Mouse (Mus musculus) MEL (cell line): ENCODE results near the gene Sec24a. TPM values are rescaled to one million over a fixed set of nuclear protein-coding genes. Genes with fewer than 3 reads are reported as not detected.

Experiments used
- DNase-seq: peaks from one replicate; pipeline ENCODE4 v3.0.0; 2011; ENCODE audit warnings: low read depth, low spot score
- H3K27ac ChIP-seq: 2 replicates; pipeline ENCODE4 v1.5.1; 2012; ENCODE audit warnings: low read depth, mild to moderate bottlenecking, control low read depth, low read length, moderate library complexity; ENCODE audit not compliant: control insufficient read depth
- H3K27me3 ChIP-seq, 2 experiments: fragments of 150-350 bp in 1 of 2; sonication (generic) in 1 of 2; 2 replicates each; pipeline ENCODE4 v1.6.1; 2012; ENCODE audit warnings: low read length in 2 of 2, mild to moderate bottlenecking in 2 of 2, improper control_type of control experiment in 1 of 2, moderate library complexity in 1 of 2; ENCODE audit not compliant: insufficient read depth in 2 of 2, control insufficient read depth in 1 of 2
- H3K36me3 ChIP-seq, 2 experiments: 2 replicates each; pipeline ENCODE4 v1.6.1; 2012 to 2014; ENCODE audit warnings: low read length in 2 of 2, improper control_type of control experiment in 1 of 2, inconsistent platforms in 1 of 2, mild to moderate bottlenecking in 1 of 2; ENCODE audit not compliant: insufficient read depth in 2 of 2, control insufficient read depth in 1 of 2
- H3K4me1 ChIP-seq, 2 experiments: fragments of 150-350 bp in 1 of 2; sonication (generic) in 1 of 2; 2 replicates each; pipeline ENCODE4 v1.6.1; 2012; ENCODE audit warnings: low read length in 2 of 2, improper control_type of control experiment in 1 of 2, mild to moderate bottlenecking in 1 of 2; ENCODE audit not compliant: insufficient read depth in 2 of 2, control insufficient read depth in 1 of 2
- H3K4me3 ChIP-seq, 2 experiments: fragments of 150-350 bp in 1 of 2; sonication (generic) in 1 of 2; 2 replicates each; pipeline ENCODE4 v1.5.1; 2012; ENCODE audit warnings: low read depth in 2 of 2, low read length in 2 of 2, mild to moderate bottlenecking in 2 of 2, moderate library complexity in 2 of 2, control low read depth in 1 of 2, improper control_type of control experiment in 1 of 2; ENCODE audit not compliant: control insufficient read depth in 1 of 2, insufficient read depth in 1 of 2
- H3K79me2 ChIP-seq: 2 replicates; pipeline ENCODE4 v1.6.1; 2012; ENCODE audit warnings: mild to moderate bottlenecking, low read length, moderate library complexity; ENCODE audit not compliant: control insufficient read depth, poor library complexity, insufficient read depth
- H3K9ac ChIP-seq: 2 replicates; pipeline ENCODE4 v1.6.1; 2012; ENCODE audit warnings: low read depth, mild to moderate bottlenecking, control low read depth, low read length, moderate library complexity; ENCODE audit not compliant: control insufficient read depth, poor library complexity, severe bottlenecking
- H3K9me3 ChIP-seq: fragments of 150-350 bp; sonication (generic); replicated peaks from 2 replicates; pipeline ENCODE4 v1.6.1; 2012; ENCODE audit warnings: mild to moderate bottlenecking, low read length, improper control_type of control experiment, moderate library complexity; ENCODE audit not compliant: insufficient read depth
- BHLHE40 ChIP-seq: IDR thresholded peaks from 2 replicates; pipeline ENCODE4 v1.6.1; 2012; ENCODE audit warnings: low read depth, mild to moderate bottlenecking, inconsistent platforms, low read length, improper control_type of control experiment, borderline replicate concordance
- CHD1 ChIP-seq: IDR thresholded peaks from 2 replicates; pipeline ENCODE4 v1.6.1; 2012; ENCODE audit warnings: low read depth, mild to moderate bottlenecking, inconsistent platforms, low read length, improper control_type of control experiment
- CTCF ChIP-seq, 3 experiments: IDR thresholded peaks in 2 of 3; conservative IDR thresholded peaks in 1 of 3; 2 replicates each; pipeline ENCODE4 v1.5.1; 2011 to 2012; ENCODE audit warnings: low read length in 3 of 3, low read depth in 2 of 3, mild to moderate bottlenecking in 2 of 3, improper control_type of control experiment in 1 of 3, inconsistent platforms in 1 of 3, mixed read lengths in 1 of 3, moderate library complexity in 1 of 3; ENCODE audit not compliant: control insufficient read depth in 1 of 3, insufficient read depth in 1 of 3, poor library complexity in 1 of 3, severe bottlenecking in 1 of 3
- E2F4 ChIP-seq: IDR thresholded peaks from 2 replicates; pipeline ENCODE4 v1.6.1; 2011; ENCODE audit warnings: low read depth, low read length, improper control_type of control experiment, borderline replicate concordance
- ETS1 ChIP-seq: IDR thresholded peaks from 2 replicates; pipeline ENCODE4 v1.6.1; 2012; ENCODE audit warnings: low read depth, mild to moderate bottlenecking, inconsistent platforms, low read length, improper control_type of control experiment, moderate library complexity
- GATA1 ChIP-seq: IDR thresholded peaks from 2 replicates; pipeline ENCODE4 v1.6.1; 2011; ENCODE audit warnings: low read depth, low read length, improper control_type of control experiment
- HCFC1 ChIP-seq: IDR thresholded peaks from 2 replicates; pipeline ENCODE4 v1.6.1; 2012; ENCODE audit warnings: low read depth, mild to moderate bottlenecking, inconsistent platforms, low read length, improper control_type of control experiment, moderate library complexity
- MAX ChIP-seq: IDR thresholded peaks from 2 replicates; pipeline ENCODE4 v1.6.1; 2011; ENCODE audit warnings: low read length, improper control_type of control experiment
- MAZ ChIP-seq: IDR thresholded peaks from 2 replicates; pipeline ENCODE4 v1.6.1; 2012; ENCODE audit warnings: low read depth, mild to moderate bottlenecking, inconsistent platforms, low read length, improper control_type of control experiment
- MEF2A ChIP-seq: IDR thresholded peaks from 2 replicates; pipeline ENCODE4 v1.6.1; 2014; ENCODE audit warnings: low read depth, mild to moderate bottlenecking, inconsistent platforms, low read length, improper control_type of control experiment; ENCODE audit not compliant: poor library complexity, insufficient replicate concordance, severe bottlenecking; ENCODE audit errors: extremely low read depth
- MXI1 ChIP-seq: IDR thresholded peaks from 2 replicates; pipeline ENCODE4 v1.6.1; 2011; ENCODE audit warnings: mild to moderate bottlenecking, low read depth, low read length, improper control_type of control experiment
- MYB ChIP-seq: IDR thresholded peaks from 2 replicates; pipeline ENCODE4 v1.6.1; 2011; ENCODE audit warnings: mild to moderate bottlenecking, low read depth, low read length, improper control_type of control experiment
- NELFE ChIP-seq: IDR thresholded peaks from 2 replicates; pipeline ENCODE4 v1.6.1; 2011; ENCODE audit warnings: low read depth, low read length, improper control_type of control experiment
- POLR2A ChIP-seq, 2 experiments: IDR thresholded peaks; 2 replicates each; pipeline ENCODE4 v1.6.1; 2011 to 2012; ENCODE audit warnings: low read length in 2 of 2, mild to moderate bottlenecking in 2 of 2, control low read depth in 1 of 2, improper control_type of control experiment in 1 of 2, low read depth in 1 of 2, moderate library complexity in 1 of 2; ENCODE audit not compliant: control insufficient read depth in 1 of 2, insufficient read depth in 1 of 2, poor library complexity in 1 of 2
- POLR2AphosphoS5 ChIP-seq: IDR thresholded peaks from 2 replicates; pipeline ENCODE4 v1.6.1; 2012; ENCODE audit warnings: low read depth, borderline replicate concordance, mild to moderate bottlenecking, inconsistent platforms, low read length, moderate library complexity, mixed read lengths
- RAD21 ChIP-seq: IDR thresholded peaks from 2 replicates; pipeline ENCODE4 v1.6.1; 2011; ENCODE audit warnings: mild to moderate bottlenecking, low read depth, low read length, improper control_type of control experiment
- SIN3A ChIP-seq: IDR thresholded peaks from 2 replicates; pipeline ENCODE4 v1.6.1; 2012; ENCODE audit warnings: low read length, improper control_type of control experiment, inconsistent platforms
- TBP ChIP-seq: IDR thresholded peaks from 2 replicates; pipeline ENCODE4 v1.8.0; 2011; ENCODE audit warnings: low read depth, low read length, improper control_type of control experiment
- ZMIZ1 ChIP-seq: IDR thresholded peaks from 2 replicates; pipeline ENCODE4 v1.6.1; 2012; ENCODE audit warnings: low read depth, mild to moderate bottlenecking, inconsistent platforms, low read length, improper control_type of control experiment, moderate library complexity
- polyA plus RNA-seq, 2 experiments: library from polyadenylated mRNA; stranded (reverse) in 1 of 2; unstranded in 1 of 2; fragments of >175 nt in 1 of 2; fragments of >200 nt in 1 of 2; gene quantifications; 2 replicates each; pipeline versions ENCODE4 v1.2.1 to v1.2.4; 2012; ENCODE audit warnings: low replicate concordance in 2 of 2, low read depth in 1 of 2; ENCODE audit not compliant: insufficient read length in 2 of 2, insufficient read depth in 1 of 2, missing spikeins in 1 of 2
- total RNA-seq: library from RNA; depleted of rRNA; stranded (reverse); fragments of 300-350 nt; gene quantifications from 2 replicates; pipeline ENCODE4 v1.2.3, GENCODE M21; 2012

Gene Sec24a
- total and polyA plus RNA-seq, 3 experiments = 5.3 to 38.2 (median 14.1) TPM

GRCm38 (mm10) chr11:51650691-51651515 is 112.5 kb downstream of the Sec24a start, which contains the start of the genes N4bp3 and D930048N14Rik:
N4bp3 (minus strand) TSS chr11:51650842.
D930048N14Rik (plus strand) TSS chr11:51650954.
- Histone ChIP-seq H3K4me1 (peaks cover 1 to 2% of the 10 kb centered on the region in 2 experiments; a peak in 1 of 4 replicates), H3K27ac (no peak within 1 kb of the TSS), H3K36me3 (no peaks in the 10 kb centered on the region), H3K9ac (peak within 1 kb of the TSS; percentile 82), H3K27me3 (no peaks in the 10 kb centered on the region), H3K9me3 (no peaks in the 10 kb centered on the region), H3K4me3 (peak within 1 kb of the TSS; percentile 72 to 92), H3K79me2 (peaks cover 3% of the 10 kb centered on the region; the same call in 1 of the 2 replicates)
- no peak for TF ChIP-seq GATA1
- no peak for TF ChIP-seq TBP
- peak; percentile 69; the same call in 1 of the 2 replicates for TF ChIP-seq BHLHE40
- TF ChIP-seq MAZ = peak; percentile 86; the same call in 1 of the 2 replicates
- no peak for TF ChIP-seq HCFC1
- TF ChIP-seq CHD1 = no peak
- no peak for TF ChIP-seq ZMIZ1
- TF ChIP-seq POLR2A (IDR thresholded peaks at IDR 0.05; ENCODE audit: control insufficient read depth in 1 of 2, insufficient read depth in 1 of 2, low read depth in 1 of 2, low read length in 2 of 2, poor library complexity in 1 of 2) = peak in 1 of 2 experiments; percentile 71; a peak in 2 of 4 replicates
- TF ChIP-seq RAD21 = no peak
- peak; percentile 47; the same call in 1 of the 2 replicates for TF ChIP-seq NELFE
- TF ChIP-seq MEF2A = no peak
- peak; percentile 54; the same call in 1 of the 2 replicates for TF ChIP-seq SIN3A
- TF ChIP-seq MXI1 = peak; percentile 74; the same call in 1 of the 2 replicates
- TF ChIP-seq E2F4 = no peak
- TF ChIP-seq MAX = no peak; the same call in 1 of the 2 replicates
- TF ChIP-seq MYB = no peak
- no peak for TF ChIP-seq POLR2AphosphoS5
- no peak for TF ChIP-seq CTCF (IDR thresholded peaks at IDR 0.05 in 2 of 3, conservative IDR thresholded peaks at IDR 0.05 in 1 of 3; ENCODE audit: control insufficient read depth in 1 of 3, insufficient read depth in 1 of 3, low read depth in 2 of 3, low read length in 3 of 3, poor library complexity in 1 of 3, severe bottlenecking in 1 of 3)
- no peak for TF ChIP-seq ETS1
- DNase-seq = peak; percentile 81

- no peak overlapping the region for H3K27ac ChIP-seq
- no peaks in the 10 kb centered on the region for H3K27me3 ChIP-seq
- H3K36me3 ChIP-seq = no peaks in the 10 kb centered on the region
- TF ChIP-seq SIN3A = peak; percentile 13; the same call in 1 of the 2 replicates
- no peak for TF ChIP-seq MAX
- peaks cover 3% of the 10 kb centered on the region; the same call in 1 of the 2 replicates for H3K79me2 ChIP-seq
- H3K9me3 ChIP-seq = no peaks in the 10 kb centered on the region
- peak overlapping the region; percentile 72 to 92 for H3K4me3 ChIP-seq
- H3K9ac ChIP-seq = peak overlapping the region; percentile 82
- peak; percentile 66 for DNase-seq
- peaks cover 1 to 2% of the 10 kb centered on the region in 2 experiments; a peak in 1 of 4 replicates for H3K4me1 ChIP-seq
These were observed 113.2 kb downstream of the Sec24a start for GRCm38 (mm10) chr11:51650261-51650660.
